16 mouse cellular contexts compared by ENCODE assay signal in genomic region chr9:75898022-75898421, GRCm38 (mm10).
A peak's percentile ranks its signal among the peaks of the same experiment; 100 is the strongest.
DNase-seq lines count a peak whose midpoint lies in the region; ATAC-seq and TF ChIP-seq lines count a peak whose summit lies in the region.
"Had no signal": no experiment of that assay in that cellular context is flagged by ENCODE, and none has a peak within 500 bp of the region (broad histone marks: within the 10 kb centered on the region; RNA-seq: fewer than 3 reads in every experiment).

No protein-coding gene starts in this region.

- no peak overlapping the region for H3K4me3 ChIP-seq in limb, embryonic 14.5 days (replicated peaks; ENCODE audit: low read length)
- no peak overlapping the region for H3K4me3 ChIP-seq in limb, embryonic 10.5 days
- H3K4me3 ChIP-seq: forebrain, embryonic 15.5 days; hindbrain, embryonic 13.5 days had no signal

- H3K36me3 ChIP-seq in limb, embryonic 14.5 days (ENCODE audit: control insufficient read depth, insufficient read depth, low read length): no peaks in the 10 kb centered on the region
- H3K36me3 ChIP-seq in limb, embryonic 10.5 days: no peaks in the 10 kb centered on the region
- H3K36me3 ChIP-seq: forebrain, embryonic 15.5 days; hindbrain, embryonic 13.5 days had no signal

- no peak for TF ChIP-seq POLR2A in limb, embryonic 14.5 days (IDR thresholded peaks at IDR 0.05; ENCODE audit: borderline replicate concordance, extremely low read depth, insufficient read depth, insufficient read length)

- H3K9me3 ChIP-seq in limb, embryonic 14.5 days (ENCODE audit: control insufficient read depth, low read length): no peaks in the 10 kb centered on the region
- no peaks in the 10 kb centered on the region for H3K9me3 ChIP-seq in limb, embryonic 10.5 days (replicated peaks)
- H3K9me3 ChIP-seq: forebrain, embryonic 15.5 days; hindbrain, embryonic 13.5 days had no signal

- WGBS in limb, embryonic 14.5 days: 88% methylated on average over 4 of the region's 4 CpGs
- WGBS in limb, embryonic 10.5 days: 84% methylated on average over 4 of the region's 4 CpGs

- no peak overlapping the region for H3K4me2 ChIP-seq in limb, embryonic 14.5 days (replicated peaks; ENCODE audit: low read depth, low read length, severe bottlenecking)
- H3K4me2 ChIP-seq: forebrain, embryonic 15.5 days; hindbrain, embryonic 13.5 days had no signal

- peaks cover 10% of the 10 kb centered on the region; the same call in 1 of the 2 replicates for H3K4me1 ChIP-seq in limb, embryonic 14.5 days (ENCODE audit: control insufficient read depth, insufficient read depth, low read length)
- peaks cover 10% of the 10 kb centered on the region; the same call in 1 of the 2 replicates for H3K4me1 ChIP-seq in limb, embryonic 10.5 days
- H3K4me1 ChIP-seq: forebrain, embryonic 15.5 days; hindbrain, embryonic 13.5 days had no signal

- ATAC-seq in limb, embryonic 14.5 days (ENCODE audit: low FRiP score, low read depth): no peak
- ATAC-seq: forebrain, embryonic 15.5 days; hindbrain, postnatal 0 days had no signal

- no peak overlapping the region for H3K9ac ChIP-seq in limb, embryonic 14.5 days (ENCODE audit: low read depth, low read length, severe bottlenecking)
- H3K9ac ChIP-seq: forebrain, embryonic 15.5 days; hindbrain, embryonic 13.5 days had no signal

- 0 out of 2 replicates have a peak overlapping the region, but pooled peaks have one; percentile 39 for H3K27ac ChIP-seq in limb, embryonic 14.5 days (replicated peaks; ENCODE audit: low read depth, low read length)
- no peak overlapping the region for H3K27ac ChIP-seq in limb, embryonic 10.5 days
- H3K27ac ChIP-seq: forebrain, embryonic 15.5 days; hindbrain, embryonic 13.5 days; hindbrain, postnatal 0 days had no signal

- H3K27me3 ChIP-seq in limb, embryonic 14.5 days (ENCODE audit: control insufficient read depth, insufficient read depth, low read length): no peaks in the 10 kb centered on the region
- H3K27me3 ChIP-seq in limb, embryonic 10.5 days (ENCODE audit: low read depth, poor library complexity, severe bottlenecking): no peaks in the 10 kb centered on the region
- H3K27me3 ChIP-seq: forebrain, embryonic 15.5 days; hindbrain, embryonic 13.5 days had no signal

- DNase-seq in limb, embryonic 14.5 days (ENCODE audit: low spot score): no peak
- no peak for DNase-seq in limb, embryonic 10.5 days (ENCODE audit: low spot score)
- DNase-seq in c-Kit-positive CD71-positive TER-119-negative erythroid progenitor cells, embryonic 14.5 days (ENCODE audit: low read depth): peak; percentile 33
- peak; percentile 21 for DNase-seq in induced T-regulatory cell, adult 2 months (ENCODE audit: low read depth)
- DNase-seq in kidney, adult 8-10 months: no peak
- no peak for DNase-seq in kidney, postnatal 25 days
- DNase-seq: adrenal gland, postnatal 10 days; cerebellum, adult 18-20 months; cerebellum, adult 9-11 months; cerebellum, postnatal 36 days; gastrocnemius, postnatal 36 days; heart, adult 11 months; heart, postnatal 10 days had no signal

Comparison
In these comparisons a context has a peak if more than half of its experiments do, and no peak if none do; other contexts are left out.
1. DNase-seq: peak in c-Kit-positive CD71-positive TER-119-negative erythroid progenitor cells, embryonic 14.5 days (single experiment) and induced T-regulatory cell, adult 2 months (single experiment); none in limb, embryonic 14.5 days (single experiment), limb, embryonic 10.5 days (single experiment), kidney, adult 8-10 months (0 of 2) and kidney, postnatal 25 days (0 of 2).